Mouse (Mus musculus) kidney, adult 10 weeks (tissue): Measurements from ENCODE around the gene Lrsam1. TPM values are rescaled to one million over a fixed set of nuclear protein-coding genes. Genes with fewer than 3 reads are reported as not detected.

Experiments used
- polyA plus RNA-seq: library from polyadenylated mRNA; stranded (reverse); fragments of 350-450 nt; fragmentation: Illumina TruSeq; extraction: RNeasy Lipid Tissue Mini Kit (QIAGEN cat#74804); gene quantifications from one replicate; pipeline ENCODE4 v1.2.3, GENCODE M21; 2014; ENCODE audit warnings: low read depth, low replicate concordance

The Lrsam1 gene
- 3.9 TPM for polyA plus RNA-seq

GRCm38 (mm10) chr2:32961192-32961995 is at the start of gene Lrsam1, which contains the start of gene Rpl12:
TSS of gene Lrsam1 (minus strand) at chr2:32961614.
TSS of gene Rpl12 (plus strand) at chr2:32961559.

GRCm38 (mm10) chr2:32981725-32982271 is 20.4 kb upstream of the Lrsam1 start, which contains the start of gene Slc2a8:
TSS of gene Slc2a8 (minus strand) at chr2:32982083.

DNA sequence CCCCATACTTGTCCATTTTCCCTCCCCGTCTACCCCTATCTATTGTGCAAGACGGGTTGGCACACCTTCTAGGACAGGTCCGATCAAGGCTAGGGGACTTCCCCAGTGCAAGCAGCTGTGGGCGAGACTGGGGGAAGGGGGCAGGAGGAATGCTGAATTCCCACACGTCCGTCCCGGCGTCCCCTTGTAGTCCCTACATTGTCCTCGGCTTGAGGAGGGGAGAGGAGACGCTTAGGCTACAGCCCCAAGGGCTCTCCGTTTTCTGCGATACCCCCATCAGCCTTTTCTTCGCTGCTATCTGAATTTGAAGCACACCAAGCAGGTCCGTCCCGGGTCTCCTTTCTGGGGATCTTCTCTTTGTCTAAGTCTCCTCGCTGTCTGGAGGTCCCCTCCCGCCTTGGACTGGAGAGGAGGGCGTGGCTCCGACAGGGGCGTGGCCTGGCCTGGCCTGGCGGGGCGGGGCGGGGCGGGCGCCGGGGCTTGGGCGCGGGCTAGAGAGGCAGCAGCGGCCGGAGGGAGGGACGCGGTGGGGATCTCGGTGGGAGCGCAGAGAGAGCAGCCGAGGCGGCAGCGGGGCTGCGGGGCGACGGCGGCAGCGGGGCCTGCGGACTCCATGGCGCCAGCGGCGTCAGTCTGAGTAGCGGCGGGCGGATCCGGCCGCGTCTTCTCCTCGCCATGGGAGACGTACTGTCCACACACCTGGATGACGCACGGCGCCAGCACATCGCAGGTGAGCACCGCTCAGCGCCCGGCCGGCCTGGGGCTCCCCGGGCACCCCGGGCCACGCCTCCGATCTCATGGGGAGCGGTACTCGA is 85.5 kb downstream of the Lrsam1 start, which contains the start of gene Fam129b:
TSS of gene Fam129b (plus strand) at position 440 of the 815 bp plus-strand sequence.

Other genes with a start within 250 kb of the Lrsam1 start
- 42.3 TPM for gene Cdk9, start 248.5 kb downstream of the Lrsam1 start, polyA plus RNA-seq
- not detected for gene Sh2d3c, start 240.6 kb downstream of the Lrsam1 start, polyA plus RNA-seq
- gene 6330409D20Rik, start 220.6 kb downstream of the Lrsam1 start, polyA plus RNA-seq = not detected
- 0.85 TPM for gene Tor2a, start 204.4 kb downstream of the Lrsam1 start, polyA plus RNA-seq
- not detected for gene Ttc16, start 186.0 kb downstream of the Lrsam1 start, polyA plus RNA-seq
- gene Ptrh1, start 185.8 kb downstream of the Lrsam1 start, polyA plus RNA-seq = 0.53 TPM
- gene Cfap157, start 177.2 kb downstream of the Lrsam1 start, polyA plus RNA-seq = not detected
- 2.1 TPM for gene Stxbp1, start 114.4 kb downstream of the Lrsam1 start, polyA plus RNA-seq
- 1.1 TPM for gene Fam129b, start 85.5 kb downstream of the Lrsam1 start, polyA plus RNA-seq
- gene Rpl12, start 55 bp downstream of the Lrsam1 start, polyA plus RNA-seq = 88.9 TPM
- not detected for gene Slc2a8, start 20.5 kb upstream of the Lrsam1 start, polyA plus RNA-seq
- gene Garnl3, start 170.0 kb upstream of the Lrsam1 start, polyA plus RNA-seq = 0.24 TPM